Mouse (Mus musculus) embryonic fibroblast, embryonic 13.5 days (primary cell): ENCODE measurements around the gene Adgrf1.

Experiments used
- CTCF ChIP-seq: IDR thresholded peaks from 2 replicates; pipeline ENCODE4 v1.5.1; 2011; ENCODE audit warnings: mild to moderate bottlenecking, control low read depth, low read length, moderate library complexity, borderline replicate concordance; ENCODE audit not compliant: insufficient read depth
- POLR2A ChIP-seq: IDR thresholded peaks from 2 replicates; pipeline ENCODE4 v1.6.1; 2011; ENCODE audit warnings: low read depth, mild to moderate bottlenecking, control low read depth, low read length, moderate library complexity

DNA sequence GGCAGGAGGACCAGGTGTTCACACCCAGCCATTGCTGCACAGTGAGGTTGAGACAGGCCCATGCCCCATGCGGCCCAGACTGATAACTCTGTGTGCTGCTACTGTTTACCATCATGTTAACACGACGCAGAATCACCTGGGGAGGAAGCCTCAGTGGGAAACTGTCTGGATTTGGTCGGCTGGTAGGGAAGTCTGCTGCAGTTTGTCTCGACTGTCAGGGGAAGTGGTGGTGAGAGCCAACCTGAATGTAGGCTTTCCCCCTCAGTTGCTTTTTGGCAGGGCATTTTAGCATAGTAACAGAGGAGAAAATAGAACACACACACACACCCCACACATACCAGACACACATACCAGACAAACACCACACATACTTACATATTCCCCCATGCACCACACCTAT lies 12.7 kb downstream of the Adgrf1 start:
- TF ChIP-seq CTCF, result no peak
- no peak for TF ChIP-seq POLR2A
